Mouse (Mus musculus): ENCODE results near the gene Efna3.

DNA sequence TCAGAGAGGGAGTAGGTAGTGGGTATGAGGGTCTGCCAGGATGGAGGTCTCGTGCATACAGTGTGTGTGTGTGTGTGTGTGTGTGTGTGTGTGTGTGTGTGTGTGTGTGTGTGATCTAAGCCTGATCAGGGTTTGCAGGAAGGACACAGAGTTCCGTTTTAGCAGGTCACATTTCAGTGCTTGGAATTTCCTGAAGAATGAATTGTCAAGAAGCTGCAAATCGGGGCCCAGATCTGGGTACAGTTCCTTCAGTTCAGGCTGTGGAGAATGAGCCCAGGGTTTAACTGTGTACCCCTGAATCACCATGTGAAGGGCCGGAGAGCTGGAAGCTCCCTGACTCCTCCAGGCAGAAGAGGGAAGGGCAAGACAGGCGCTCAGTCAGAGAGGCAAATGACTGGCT, 35.5 kb downstream of the Efna3 start:
- TF ChIP-seq CTCF (IDR thresholded peaks at IDR 0.05; ENCODE audit: borderline replicate concordance, extremely low read depth, insufficient read depth, insufficient read length) (no peak), POLR2A (IDR thresholded peaks at IDR 0.05; ENCODE audit: borderline replicate concordance, extremely low read depth, insufficient read depth, insufficient read length, poor library complexity, severe bottlenecking) (no peak)
